Mouse (Mus musculus) limb, embryonic 14.5 days (tissue): ENCODE results near the gene Calm2. TPM values are rescaled to one million over a fixed set of nuclear protein-coding genes. Genes with fewer than 3 reads are reported as not detected.

Source experiments
- ATAC-seq: fragments of 200-750 bp; cut with Nextera tagmentation; 2 replicates; pipeline ENCODE4 v1.8.0; 2017; ENCODE audit warnings: low read depth, moderate number of reproducible peaks, moderate TSS enrichment; ENCODE audit not compliant: low FRiP score
- DNase-seq: peaks from one replicate; pipeline ENCODE4 v3.0.0-alpha.2; 2015; ENCODE audit warnings: low spot score
- H3K27ac ChIP-seq: fragments of 300-500 bp; sonication (generic); replicated peaks from 2 replicates; pipeline ENCODE4 v1.5.1; 2014; ENCODE audit warnings: low read depth, mild to moderate bottlenecking, low read length, moderate library complexity, mixed read lengths
- H3K27me3 ChIP-seq: fragments of 300-500 bp; sonication (generic); 2 replicates; pipeline ENCODE4 v1.6.1; 2014; ENCODE audit warnings: low read length, mixed read lengths; ENCODE audit not compliant: control insufficient read depth, insufficient read depth
- H3K36me3 ChIP-seq: fragments of 300-500 bp; sonication (generic); 2 replicates; pipeline ENCODE4 v1.6.1; 2014; ENCODE audit warnings: mild to moderate bottlenecking, low read length, moderate library complexity, mixed read lengths; ENCODE audit not compliant: control insufficient read depth, insufficient read depth
- H3K4me1 ChIP-seq: fragments of 300-500 bp; sonication (generic); 2 replicates; pipeline ENCODE4 v1.6.1; 2014; ENCODE audit warnings: antibody characterized with exemption, low read length, mixed read lengths; ENCODE audit not compliant: control insufficient read depth, insufficient read depth
- H3K4me2 ChIP-seq: fragments of 300-500 bp; sonication (generic); replicated peaks from 2 replicates; pipeline ENCODE4 v1.6.1; 2014; ENCODE audit warnings: low read depth, mild to moderate bottlenecking, low read length, moderate library complexity; ENCODE audit not compliant: severe bottlenecking
- H3K4me3 ChIP-seq: fragments of 300-500 bp; sonication (generic); replicated peaks from 2 replicates; pipeline ENCODE4 v1.5.1; 2014; ENCODE audit warnings: low read length
- H3K9ac ChIP-seq: fragments of 300-500 bp; sonication (generic); 2 replicates; pipeline ENCODE4 v1.6.1; 2014; ENCODE audit warnings: mild to moderate bottlenecking, low read depth, low read length, moderate library complexity; ENCODE audit not compliant: severe bottlenecking
- H3K9me3 ChIP-seq: fragments of 300-500 bp; sonication (generic); 2 replicates; pipeline ENCODE4 v1.6.1; 2016; ENCODE audit warnings: low read length; ENCODE audit not compliant: control insufficient read depth
- POLR2A ChIP-seq: fragments of 200-500 bp; IDR thresholded peaks from 2 replicates; pipeline ENCODE4 v1.8.0; 2012; ENCODE audit warnings: inconsistent platforms, mild to moderate bottlenecking, moderate library complexity, borderline replicate concordance; ENCODE audit not compliant: insufficient read depth, insufficient read length; ENCODE audit errors: extremely low read depth
- WGBS: fragments of 180-500 bp; shearing (Covaris S2); extraction: QIAGEN DNeasy Blood & Tissue Kit; methylation state at CpG from one replicate; pipeline ENCODE4 v1.1.7; 2014; 5-methylcytosine and 5-hydroxymethylcytosine counted together
- polyA plus RNA-seq, 2 experiments: library from polyadenylated mRNA; depleted of rRNA in 1 of 2; stranded (reverse) in 1 of 2; unstranded in 1 of 2; fragments of >200 nt; fragmentation: Nextera tagmentation in 1 of 2; extraction: Ambion mirVana in 1 of 2; gene quantifications; 2 replicates each; pipeline versions ENCODE4 v1.2.1 to v1.2.3; 2012 to 2014

Gene Calm2
- polyA plus RNA-seq, 2 experiments: 537 to 933 TPM

DNA sequence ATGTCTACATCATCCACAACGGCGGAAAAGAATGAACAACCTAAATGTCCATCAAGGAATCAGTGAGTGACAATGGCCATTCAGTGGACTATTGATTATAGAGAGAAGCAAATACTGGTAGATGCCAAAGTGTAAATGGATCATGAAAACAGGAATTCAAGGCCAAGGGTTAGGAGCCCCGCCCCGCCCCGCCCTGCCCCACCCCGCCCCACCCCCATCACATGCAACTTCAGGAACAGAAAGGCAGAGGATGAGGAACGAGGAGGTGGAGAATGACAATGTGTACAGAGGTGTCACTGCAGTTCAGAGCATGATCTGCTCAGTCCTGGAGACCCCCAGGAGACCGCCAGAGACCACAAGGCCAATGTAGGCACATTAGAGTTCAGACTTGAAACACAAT lies 23.5 kb upstream of the Calm2 start:
- H3K4me1 ChIP-seq: peaks cover 13% of the 10 kb centered on the region
- H3K4me3 ChIP-seq: no peak overlapping the region
- no peak for ATAC-seq
- H3K9me3 ChIP-seq: no peaks in the 10 kb centered on the region
- H3K9ac ChIP-seq: no peak overlapping the region
- no peaks in the 10 kb centered on the region for H3K27me3 ChIP-seq
- TF ChIP-seq POLR2A: no peak
- no peaks in the 10 kb centered on the region for H3K36me3 ChIP-seq
- H3K4me2 ChIP-seq: no peak overlapping the region
- WGBS: 72% methylated on average over 8 of the region's 8 CpGs
- DNase-seq: no peak
- H3K27ac ChIP-seq: no peak overlapping the region

DNA sequence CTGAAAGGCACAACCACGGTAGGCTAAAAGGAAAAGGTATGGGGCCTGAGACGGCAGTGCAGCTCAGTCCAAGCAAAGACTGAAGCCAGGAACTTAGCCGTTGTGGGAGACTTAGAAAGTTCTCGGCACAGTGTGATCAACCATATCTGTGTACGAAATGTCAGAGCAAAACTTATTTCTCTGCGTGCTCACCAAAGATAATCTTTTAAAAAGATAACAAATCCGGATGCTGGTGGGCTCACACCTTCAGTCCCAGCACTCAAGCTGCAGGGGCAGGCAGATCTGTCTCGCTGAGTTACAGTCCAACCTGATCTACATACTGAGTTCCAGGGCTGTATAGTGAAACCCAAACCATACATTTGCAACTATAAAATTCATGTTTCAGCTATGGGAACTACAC lies 22.7 kb upstream of the Calm2 start:
- WGBS: 85% methylated on average over 8 of the region's 8 CpGs
- DNase-seq: no peak
- H3K4me2 ChIP-seq: no peak overlapping the region
- no peak overlapping the region for H3K9ac ChIP-seq
- H3K4me1 ChIP-seq: peaks cover 5% of the 10 kb centered on the region
- no peak overlapping the region for H3K4me3 ChIP-seq
- H3K36me3 ChIP-seq: no peaks in the 10 kb centered on the region
- ATAC-seq: no peak
- TF ChIP-seq POLR2A: no peak
- no peaks in the 10 kb centered on the region for H3K27me3 ChIP-seq
- H3K9me3 ChIP-seq: no peaks in the 10 kb centered on the region
- H3K27ac ChIP-seq: no peak overlapping the region

DNA sequence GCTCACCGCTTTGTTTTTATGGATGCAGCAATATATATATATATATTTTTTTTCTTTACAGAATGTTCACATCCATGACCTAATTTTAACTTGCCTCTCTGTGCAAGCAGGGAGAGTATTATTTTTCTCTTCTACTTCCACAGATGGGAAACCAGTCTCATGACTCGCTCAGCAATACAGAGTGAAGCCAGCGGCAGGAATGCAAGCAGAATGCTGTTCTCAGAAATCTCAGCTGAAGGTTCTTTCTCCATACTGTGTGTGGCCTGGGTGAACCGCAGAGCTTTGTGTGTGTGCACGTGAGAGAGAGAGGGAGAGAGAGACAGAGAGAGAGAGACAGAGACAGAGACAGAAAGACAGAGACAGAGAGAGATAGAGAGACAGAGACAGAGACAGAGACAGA lies 21.9 kb upstream of the Calm2 start:
- no peak for TF ChIP-seq POLR2A
- Histone ChIP-seq H3K36me3 (no peaks in the 10 kb centered on the region), H3K27me3 (no peaks in the 10 kb centered on the region), H3K9me3 (no peaks in the 10 kb centered on the region), H3K4me2 (no peak overlapping the region), H3K9ac (no peak overlapping the region), H3K27ac (no peak overlapping the region), H3K4me3 (no peak overlapping the region), H3K4me1 (no peaks in the 10 kb centered on the region; the same call in 1 of the 2 replicates)
- no peak for DNase-seq
- WGBS: 74% methylated on average over 5 of the region's 5 CpGs
- ATAC-seq: no peak

DNA sequence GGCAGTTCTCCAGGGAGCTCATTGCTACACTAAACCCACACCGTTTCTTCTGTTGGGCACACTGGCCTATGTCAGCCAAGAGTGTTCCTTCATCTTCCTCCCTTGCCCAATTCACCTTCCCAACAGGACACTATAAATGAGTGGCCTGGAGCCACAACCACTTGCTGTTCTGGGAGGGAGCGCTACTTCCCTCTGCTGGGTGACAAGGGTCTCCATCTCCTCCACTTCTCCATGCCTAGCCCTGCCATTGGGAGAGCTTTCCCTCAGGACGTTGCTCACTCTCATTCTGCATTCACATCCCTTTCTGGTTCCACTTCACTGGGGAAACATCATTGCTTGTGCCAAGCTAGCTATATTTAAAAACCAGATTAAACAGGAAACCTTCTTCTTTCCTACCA lies 14.8 kb upstream of the Calm2 start:
- Histone ChIP-seq H3K4me2 (no peak overlapping the region), H3K9me3 (no peaks in the 10 kb centered on the region), H3K36me3 (no peaks in the 10 kb centered on the region), H3K27me3 (no peaks in the 10 kb centered on the region), H3K27ac (no peak overlapping the region), H3K9ac (no peak overlapping the region), H3K4me1 (peaks cover 31% of the 10 kb centered on the region), H3K4me3 (no peak overlapping the region)
- 55% methylated on average over 3 of the region's 3 CpGs for WGBS
- DNase-seq (no peak), ATAC-seq (no peak)
- TF ChIP-seq POLR2A: no peak

DNA sequence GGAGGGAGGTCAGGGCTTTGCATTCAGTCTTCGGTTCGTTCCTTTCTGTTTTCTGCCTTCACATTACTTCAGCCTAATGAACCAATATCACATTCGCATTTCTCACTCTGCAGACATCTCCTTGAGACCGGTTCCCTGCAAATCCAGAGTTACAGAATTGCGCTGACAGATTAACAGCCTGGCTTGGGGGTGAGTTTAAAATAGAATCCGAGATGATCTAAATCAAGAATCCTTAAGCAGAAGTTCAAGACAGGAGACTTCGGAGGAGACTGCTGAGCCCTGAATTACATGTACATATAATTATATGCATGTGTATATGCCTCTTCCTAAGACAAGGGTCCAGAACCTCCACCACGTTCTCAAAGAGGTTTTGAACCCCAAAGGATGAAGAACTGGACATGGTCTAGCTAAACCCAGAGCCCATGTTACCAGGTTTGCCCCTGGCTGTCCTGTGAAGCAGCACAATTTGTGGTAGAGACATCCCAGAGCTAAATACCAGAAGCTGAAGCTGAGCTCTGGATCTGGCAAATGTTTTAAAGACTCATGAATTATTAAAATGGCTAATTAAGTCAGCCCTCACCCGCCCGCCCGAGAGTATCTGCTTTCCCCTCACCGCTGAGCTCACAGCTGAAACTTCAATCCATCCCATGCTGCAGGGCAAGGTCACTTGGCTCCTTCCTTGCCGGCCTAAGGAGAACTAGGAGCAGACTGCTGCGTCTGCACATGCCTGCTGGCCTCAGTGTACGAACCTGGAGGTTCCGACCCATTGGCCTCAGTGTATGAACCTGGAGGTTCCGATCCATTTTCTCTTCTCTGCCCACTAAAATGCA lies 14.1 kb upstream of the Calm2 start:
- no peak for DNase-seq
- ATAC-seq: no peak
- WGBS: 24% methylated on average over 17 of the region's 17 CpGs
- Histone ChIP-seq H3K36me3 (no peaks in the 10 kb centered on the region), H3K27ac (peak overlapping the region; percentile 52; the same call in 1 of the 2 replicates), H3K27me3 (no peaks in the 10 kb centered on the region), H3K4me3 (peak overlapping the region; percentile 14; the same call in 1 of the 2 replicates), H3K9me3 (no peaks in the 10 kb centered on the region), H3K4me1 (peaks cover 31% of the 10 kb centered on the region), H3K4me2 (peak overlapping the region; percentile 47), H3K9ac (peak overlapping the region; percentile 43; the same call in 1 of the 2 replicates)
- TF ChIP-seq POLR2A: no peak
